Mouse (Mus musculus) left cerebral cortex, postnatal 10 days (tissue): ENCODE results near the gene Zdhhc17. TPM values are rescaled to one million over a fixed set of nuclear protein-coding genes. Genes with fewer than 3 reads are reported as not detected.

Source experiments
- DNase-seq, 2 experiments: peaks; one replicate each; pipeline ENCODE4 v3.0.0; 2021 to 2022; ENCODE audit warnings: low spot score in 2 of 2, mixed read lengths in 1 of 2; ENCODE audit errors: extremely low spot score in 1 of 2
- intact Hi-C: fragments of 180-260 bp; cut with DNase I; formaldehyde crosslinking; loops from one replicate; pipeline ENCODE4 v1.15.1; 2025
- total RNA-seq, 2 experiments: library from RNA; stranded (reverse); gene quantifications; 2 replicates each; pipeline ENCODE4 v1.2.3; 2021

Zdhhc17 gene
- total RNA-seq, 2 experiments from 2014 or later, result 82.5 to 88.4 TPM

GRCm38 (mm10) chr10:110971998-110972397 lies 37.9 kb downstream of the Zdhhc17 start:
- intact Hi-C loops, result no loop called here
- DNase-seq, result no peak

GRCm38 (mm10) chr10:110971483-110971882 lies 38.5 kb downstream of the Zdhhc17 start:
- intact Hi-C loops, result no loop called here
- no peak for DNase-seq

DNA sequence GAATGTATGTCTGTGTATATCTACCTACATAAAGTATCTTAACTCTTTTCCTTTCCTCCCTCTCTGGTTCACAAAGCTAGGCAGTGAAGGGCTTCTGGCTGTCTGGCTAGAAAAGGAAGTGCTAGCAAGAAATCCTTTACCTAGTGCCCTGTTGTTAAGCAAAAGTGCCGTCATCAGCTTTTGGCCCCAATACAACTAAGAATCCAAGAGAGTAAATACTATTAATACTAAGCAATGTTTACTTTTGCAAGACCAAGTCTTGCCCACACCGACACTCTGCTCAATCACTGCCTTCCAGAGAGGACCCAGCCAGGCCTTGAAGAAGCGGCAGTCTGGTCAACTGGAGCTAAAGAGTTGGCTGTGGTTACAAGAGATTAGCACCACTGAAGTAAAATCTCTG lies 38.9 kb downstream of the Zdhhc17 start:
- intact Hi-C loops, result no loop called here
- no peak for DNase-seq

DNA sequence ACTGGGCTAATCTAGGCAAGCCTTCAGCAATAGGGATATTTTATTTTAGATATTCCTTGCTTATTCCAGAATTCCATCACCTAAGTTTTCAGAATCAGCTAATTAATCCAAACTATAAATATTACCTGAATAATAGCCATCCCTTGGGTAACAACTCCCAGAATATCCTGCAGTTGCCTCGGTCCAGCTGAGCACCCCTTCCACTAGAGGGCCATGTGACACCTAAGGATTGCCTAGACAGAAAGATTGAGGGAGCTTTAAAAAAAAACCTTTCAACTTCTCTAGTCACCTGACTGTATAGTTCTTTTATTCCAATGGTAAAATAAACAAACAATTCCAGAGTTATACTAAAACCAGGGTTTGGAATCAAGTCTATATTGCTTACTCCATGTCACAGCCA lies 47.8 kb downstream of the Zdhhc17 start:
- DNase-seq, result no peak
- intact Hi-C loops, result no loop called here

DNA sequence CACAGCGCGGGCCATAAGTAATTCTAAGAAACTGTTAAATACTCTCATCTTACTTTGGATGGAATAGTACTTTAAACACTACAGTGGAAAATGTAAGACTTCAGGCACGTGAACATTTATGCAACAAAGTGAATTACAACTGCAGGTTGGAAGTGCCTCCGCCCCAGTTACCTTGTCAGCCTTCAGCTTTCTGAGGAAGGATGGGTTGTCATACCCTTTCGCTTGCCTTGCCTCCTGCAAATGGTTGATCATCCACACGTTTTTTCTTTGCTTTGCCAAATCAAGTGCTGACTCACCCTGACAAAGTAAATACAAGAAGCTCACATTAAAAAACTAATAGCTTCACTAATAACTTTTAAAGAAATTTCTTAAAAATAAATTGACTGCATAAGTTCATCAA lies 49.1 kb downstream of the Zdhhc17 start:
- no peak for DNase-seq
- intact Hi-C loops, result no loop called here

DNA sequence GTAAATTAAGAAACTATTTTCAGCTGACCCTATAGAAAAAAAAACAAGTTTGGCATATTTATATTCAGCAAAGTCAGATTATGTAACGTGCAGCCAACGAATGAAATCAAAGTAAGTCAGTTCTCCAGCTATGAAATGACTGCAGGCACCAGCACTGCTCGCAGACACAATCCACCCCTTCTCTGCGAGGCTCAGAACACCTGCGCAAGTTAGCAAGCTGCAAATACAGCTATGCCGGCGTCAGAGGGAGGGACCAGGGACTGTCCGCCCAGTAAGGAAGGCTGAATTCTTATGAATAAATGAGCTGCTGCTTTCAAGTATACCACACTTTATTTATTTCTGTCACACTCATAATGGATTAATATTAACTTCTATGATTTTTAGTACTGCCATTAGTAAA lies 50.2 kb downstream of the Zdhhc17 start:
- intact Hi-C loops, result no loop called here
- DNase-seq, result no peak

DNA sequence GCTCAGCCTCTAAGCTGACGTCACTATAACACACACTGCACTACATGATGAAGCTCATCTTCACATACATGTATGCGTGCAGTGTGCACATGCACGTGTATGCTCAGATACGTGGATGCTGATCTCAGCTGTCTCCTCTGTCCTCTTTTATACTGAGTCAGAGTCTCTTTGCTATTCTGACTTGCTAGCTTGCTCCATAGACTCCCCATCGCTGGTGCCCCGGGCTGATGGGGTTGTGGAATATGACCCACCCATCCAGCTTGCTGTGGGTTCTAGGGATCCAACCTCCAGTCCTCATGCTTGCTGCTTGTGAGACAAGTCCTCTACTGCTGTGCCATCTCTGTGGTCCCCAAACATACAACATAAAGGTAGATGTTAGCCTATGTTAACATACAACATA lies 51.1 kb downstream of the Zdhhc17 start:
- intact Hi-C loops, result no loop called here

GRCm38 (mm10) chr10:110952937-110953451 lies 56.9 kb downstream of the Zdhhc17 start:
- intact Hi-C loops, result no loop called here
- DNase-seq, result peak; percentile 54 to 73

More for the DNA sequence above, 51.1 kb downstream of the Zdhhc17 start:
- no peak for DNase-seq

DNA sequence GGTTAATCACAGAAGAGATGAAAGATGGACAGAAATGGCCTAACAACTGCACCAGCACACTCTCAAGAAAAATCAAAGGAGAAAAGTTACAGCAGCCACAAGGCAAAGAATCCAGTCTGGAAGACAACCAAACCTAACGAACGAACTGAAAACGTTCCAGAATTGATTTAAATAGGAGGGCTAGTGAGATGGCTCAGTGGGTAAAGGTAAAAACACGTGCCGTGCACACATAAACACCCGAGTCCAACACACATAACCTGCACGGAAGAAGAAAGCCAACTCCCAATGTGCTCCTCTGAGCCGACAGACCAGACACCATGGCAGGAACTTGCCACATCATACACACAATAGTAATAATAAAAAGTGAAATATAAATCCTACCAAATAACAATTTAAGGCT lies 57.7 kb downstream of the Zdhhc17 start:
- intact Hi-C loops, result no loop called here
- no peak for DNase-seq

DNA sequence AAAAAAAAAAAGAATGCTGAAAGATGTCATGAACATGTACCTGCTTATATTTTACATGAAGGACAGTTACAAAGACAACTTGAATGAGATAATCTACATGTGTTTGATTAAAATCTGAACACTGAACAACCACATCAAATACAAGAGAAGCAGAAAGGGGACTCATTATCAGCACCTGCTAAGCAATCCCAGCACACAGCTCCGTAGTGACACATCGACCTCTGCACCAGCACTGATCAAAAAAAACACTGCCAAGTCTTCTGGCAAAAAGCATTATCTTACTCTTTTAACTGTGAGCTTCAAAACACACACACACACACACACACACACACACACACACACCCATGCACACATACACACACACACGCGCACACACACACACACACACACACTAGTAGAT lies 58.2 kb downstream of the Zdhhc17 start:
- DNase-seq, result no peak
- intact Hi-C loops, result no loop called here

DNA sequence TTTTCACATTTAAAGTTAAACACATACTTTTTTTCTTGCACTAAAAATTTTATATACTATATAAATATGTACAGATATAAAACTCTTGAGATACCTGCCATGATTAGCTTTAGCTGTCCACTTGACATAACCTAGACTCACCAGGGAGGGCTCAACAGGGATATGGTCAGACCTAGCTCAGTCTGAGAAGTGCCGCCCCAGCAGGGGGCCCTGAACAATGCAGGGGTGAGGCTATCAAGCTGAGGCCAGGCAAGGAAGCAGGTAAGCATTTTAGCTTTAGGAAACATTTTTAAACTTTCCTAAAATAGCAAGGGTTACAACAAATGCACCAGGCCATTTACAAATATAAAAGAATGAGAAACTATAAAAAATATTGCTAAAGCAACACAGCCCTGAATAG lies 58.8 kb downstream of the Zdhhc17 start:
- intact Hi-C loops, result no loop called here
- no peak for DNase-seq

DNA sequence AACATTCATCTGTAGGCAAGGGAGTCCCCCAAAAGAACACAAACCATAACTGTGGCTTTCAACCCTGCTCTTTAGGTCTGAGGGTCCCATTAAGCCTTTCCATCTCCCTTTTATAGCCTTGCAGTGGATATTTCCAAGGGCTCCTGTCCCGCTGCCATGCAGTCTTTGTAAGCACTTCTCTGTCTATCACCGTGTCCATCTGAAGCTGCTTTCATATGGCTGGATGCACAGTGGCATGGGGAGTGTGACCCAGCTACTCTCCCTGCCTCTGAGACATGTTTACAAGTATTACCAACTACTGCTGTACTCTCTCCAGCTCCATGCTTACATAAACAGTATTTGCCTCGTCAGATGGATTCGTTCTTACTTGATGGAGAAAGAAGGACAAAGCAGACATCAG lies 62.4 kb downstream of the Zdhhc17 start:
- intact Hi-C loops, result no loop called here
- DNase-seq, result no peak

GRCm38 (mm10) chr10:110945966-110946365 lies 64.0 kb downstream of the Zdhhc17 start:
- no peak for DNase-seq
- intact Hi-C loops, result no loop called here

- no peak for DNase-seq
- intact Hi-C loops, result no loop called here
Observed at GRCm38 (mm10) chr10:110944175-110944574, 65.8 kb downstream of the Zdhhc17 start.

DNA sequence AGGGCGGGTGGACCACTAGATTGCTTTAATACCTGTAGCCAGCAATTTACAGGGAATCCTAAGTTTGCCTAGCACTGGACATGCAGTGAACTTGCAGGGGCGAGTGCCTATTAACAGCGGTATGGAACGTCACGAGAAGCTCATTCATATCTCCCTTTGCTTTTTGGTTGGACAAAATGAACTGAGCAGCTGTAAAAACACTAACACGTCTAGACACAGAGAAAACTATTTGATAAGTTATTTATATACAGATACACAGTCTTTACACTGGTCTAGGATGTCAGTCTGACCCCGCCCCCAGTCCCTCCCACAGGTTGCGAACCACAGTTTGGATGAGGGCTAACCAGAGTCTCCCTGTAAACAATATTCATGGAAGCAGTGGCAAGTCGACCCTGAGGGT lies 67.1 kb downstream of the Zdhhc17 start:
- intact Hi-C loops, result no loop called here
- DNase-seq, result no peak

GRCm38 (mm10) chr10:110941968-110942367 lies 68.0 kb downstream of the Zdhhc17 start:
- no peak for DNase-seq
- intact Hi-C loops, result no loop called here

- intact Hi-C loops, result no loop called here
- no peak for DNase-seq
Observed at GRCm38 (mm10) chr10:110940740-110941398, 69.1 kb downstream of the Zdhhc17 start.

DNA sequence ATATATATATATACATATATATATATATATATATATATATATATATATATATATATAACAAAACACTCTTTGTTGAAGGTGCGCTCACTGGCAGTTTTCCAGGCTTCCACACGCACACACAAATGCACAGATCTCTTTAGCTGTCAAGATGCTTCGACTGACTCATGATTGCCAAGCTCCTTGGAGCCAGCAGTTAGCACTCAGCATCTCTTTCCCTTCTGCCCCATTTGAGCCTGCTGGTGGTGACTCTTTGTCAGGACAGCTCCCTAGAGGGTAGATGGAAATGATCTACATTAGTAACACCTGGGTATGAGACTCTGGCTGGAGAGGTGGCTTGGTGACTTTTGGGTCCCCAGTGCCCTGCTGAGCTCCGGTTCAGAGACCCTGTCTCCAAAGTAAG lies 70.2 kb downstream of the Zdhhc17 start:
- intact Hi-C loops, result no loop called here
- no peak for DNase-seq

GRCm38 (mm10) chr10:110938841-110939549 lies 70.9 kb downstream of the Zdhhc17 start:
- intact Hi-C loops, result no loop called here
- DNase-seq, result peak in 1 of 2 experiments; percentile 54

GRCm38 (mm10) chr10:110938361-110938760 lies 71.6 kb downstream of the Zdhhc17 start:
- DNase-seq, result no peak
- intact Hi-C loops, result no loop called here
